Mouse (Mus musculus): Measurements from ENCODE around the gene Cmip. TPM values are rescaled to one million over a fixed set of nuclear protein-coding genes. Genes with fewer than 3 reads are reported as not detected.

Gene Cmip
- polyA plus RNA-seq, 1 experiment, result 112 TPM

DNA sequence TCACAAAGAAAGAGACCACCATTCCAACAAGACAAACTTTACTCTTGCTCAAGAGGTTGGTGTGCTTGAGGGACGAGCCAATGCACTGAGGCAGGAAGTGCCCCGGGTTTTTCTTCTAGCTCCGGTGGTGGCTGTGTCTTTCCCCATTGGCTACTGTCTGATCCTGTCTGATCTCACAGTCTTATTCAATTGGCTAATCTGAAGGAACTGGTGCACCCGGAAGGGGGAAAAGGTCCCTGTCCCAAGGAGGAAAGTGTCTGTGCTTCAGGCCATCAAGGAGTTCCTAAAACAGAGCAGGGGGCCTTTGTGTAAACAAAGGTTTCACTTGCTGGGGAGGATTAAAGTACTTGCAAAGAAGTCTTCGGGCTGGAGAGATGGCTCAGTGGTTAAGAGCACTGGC, 48.5 kb downstream of the Cmip start:
- TF ChIP-seq CTCF (conservative IDR thresholded peaks at IDR 0.05; ENCODE audit: insufficient read depth, insufficient read length, low read depth, low read length) (no peak), POLR2A (IDR thresholded peaks at IDR 0.05; ENCODE audit: low read depth, low read length) (no peak)
- Histone ChIP-seq H3K4me1 (ENCODE audit: control insufficient read depth, insufficient read depth, low read length) (peaks cover 64% of the 10 kb centered on the region), H3K4me3 (ENCODE audit: insufficient read depth, low read depth, low read length) (no peak overlapping the region), H3K36me3 (ENCODE audit: control insufficient read depth, insufficient read depth, low read length) (no peaks in the 10 kb centered on the region), H3K27ac (ENCODE audit: insufficient read depth, low read depth, low read length) (no peak overlapping the region), H3K27me3 (replicated peaks; ENCODE audit: control insufficient read depth, insufficient read depth, low read length) (no peaks in the 10 kb centered on the region)
- 41% methylated on average over 5 of the region's 5 CpGs for WGBS
- no peak for DNase-seq

DNA sequence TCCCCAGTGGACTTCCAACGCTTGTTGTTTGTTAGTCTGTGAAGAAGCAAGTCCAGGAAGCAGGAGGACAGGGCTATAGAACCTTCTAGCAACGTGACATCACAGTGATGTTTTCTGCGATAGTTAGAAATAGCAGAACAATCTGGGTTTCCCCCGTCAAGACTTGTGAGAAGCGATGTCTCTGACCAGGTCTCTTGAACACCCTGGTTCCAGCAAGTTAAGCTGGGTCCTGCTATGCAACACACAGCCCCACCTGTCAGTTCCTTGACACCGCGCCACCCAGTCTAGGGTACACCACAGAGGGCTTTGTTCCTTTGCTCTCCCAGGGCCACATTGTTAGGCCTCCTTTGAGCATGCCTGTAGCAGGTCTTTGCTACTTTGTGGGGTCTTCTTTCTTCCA, 49.9 kb downstream of the Cmip start:
- DNase-seq, result no peak
- peaks cover 64% of the 10 kb centered on the region for H3K4me1 ChIP-seq (ENCODE audit: control insufficient read depth, insufficient read depth, low read length)
- H3K4me3 ChIP-seq (ENCODE audit: insufficient read depth, low read depth, low read length), result no peak overlapping the region
- WGBS, result 76% methylated on average over 7 of the region's 7 CpGs
- TF ChIP-seq POLR2A (IDR thresholded peaks at IDR 0.05; ENCODE audit: low read depth, low read length) (no peak), CTCF (conservative IDR thresholded peaks at IDR 0.05; ENCODE audit: insufficient read depth, insufficient read length, low read depth, low read length) (no peak)
- no peaks in the 10 kb centered on the region for H3K36me3 ChIP-seq (ENCODE audit: control insufficient read depth, insufficient read depth, low read length)
- peak overlapping the region; percentile 13; the same call in 1 of the 2 replicates for H3K27ac ChIP-seq (ENCODE audit: insufficient read depth, low read depth, low read length)
- no peaks in the 10 kb centered on the region for H3K27me3 ChIP-seq (replicated peaks; ENCODE audit: control insufficient read depth, insufficient read depth, low read length)

DNA sequence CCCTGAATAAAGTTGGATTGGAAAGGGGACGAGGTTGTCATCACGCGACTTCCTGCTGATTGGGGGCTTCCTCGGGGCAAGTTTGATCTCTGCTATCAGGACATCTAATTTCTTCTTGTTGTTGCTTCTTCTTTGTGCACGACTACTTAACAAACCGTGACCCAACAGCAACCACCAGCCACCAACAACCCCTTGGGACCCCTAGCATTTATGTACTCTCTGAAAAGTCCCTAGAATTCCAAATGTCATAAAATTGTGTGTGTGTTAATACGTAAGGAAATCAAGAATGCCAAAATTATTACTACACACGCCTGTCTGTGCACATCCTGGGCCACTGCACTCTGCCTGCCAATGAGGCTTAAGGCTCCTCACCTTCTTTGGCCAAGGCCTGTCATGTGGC, 50.4 kb downstream of the Cmip start:
- H3K27me3 ChIP-seq (replicated peaks; ENCODE audit: control insufficient read depth, insufficient read depth, low read length), result no peaks in the 10 kb centered on the region
- DNase-seq, result no peak
- H3K4me3 ChIP-seq (ENCODE audit: insufficient read depth, low read depth, low read length), result no peak overlapping the region
- H3K27ac ChIP-seq (ENCODE audit: insufficient read depth, low read depth, low read length), result peak overlapping the region; percentile 13; the same call in 1 of the 2 replicates
- TF ChIP-seq CTCF (conservative IDR thresholded peaks at IDR 0.05; ENCODE audit: insufficient read depth, insufficient read length, low read depth, low read length), result no peak
- no peak for TF ChIP-seq POLR2A (IDR thresholded peaks at IDR 0.05; ENCODE audit: low read depth, low read length)
- H3K4me1 ChIP-seq (ENCODE audit: control insufficient read depth, insufficient read depth, low read length), result peaks cover 59% of the 10 kb centered on the region
- WGBS, result 68% methylated on average over 8 of the region's 8 CpGs
- H3K36me3 ChIP-seq (ENCODE audit: control insufficient read depth, insufficient read depth, low read length), result no peaks in the 10 kb centered on the region

DNA sequence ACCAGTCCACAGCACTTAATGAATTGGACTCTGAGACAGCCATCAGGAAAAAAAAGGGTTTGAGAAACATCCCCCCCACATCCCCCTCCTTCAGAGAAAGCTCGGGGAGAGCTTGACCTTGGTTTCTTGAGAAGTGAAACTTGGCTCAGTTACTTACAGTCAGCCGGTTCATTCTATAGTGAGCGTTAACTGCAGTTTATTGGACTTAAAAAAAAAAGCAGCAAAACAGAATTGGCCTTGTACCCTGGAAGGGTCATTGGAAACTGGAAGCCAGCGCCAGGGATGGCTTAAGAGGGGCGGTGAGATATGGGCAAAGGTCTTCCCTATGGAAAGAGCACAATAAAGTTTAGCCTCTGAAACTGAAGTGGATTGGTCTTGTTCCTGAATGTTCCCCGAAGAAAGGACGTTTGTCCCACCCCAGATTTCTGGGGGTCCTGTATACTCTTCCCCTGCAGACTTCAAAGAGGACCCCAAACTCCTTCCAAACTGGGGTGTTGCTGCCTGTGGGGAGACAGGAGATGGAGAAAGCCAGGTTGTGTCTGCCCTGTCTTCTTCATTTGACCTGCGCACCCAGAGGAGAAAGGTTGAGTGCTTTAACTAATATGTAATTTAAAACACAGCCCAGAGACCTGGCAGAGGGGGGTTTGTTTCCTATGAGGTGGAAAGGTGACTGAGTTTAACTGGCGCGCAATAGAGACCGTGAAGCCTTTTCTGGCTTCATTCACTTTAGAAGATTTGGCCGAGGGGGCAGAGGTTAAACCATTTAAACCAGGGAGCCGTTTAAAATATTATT, 51.6 kb downstream of the Cmip start:
- no peak overlapping the region for H3K4me3 ChIP-seq (ENCODE audit: insufficient read depth, low read depth, low read length)
- peak; percentile 95 for DNase-seq
- no peaks in the 10 kb centered on the region for H3K27me3 ChIP-seq (replicated peaks; ENCODE audit: control insufficient read depth, insufficient read depth, low read length)
- 25% methylated on average over 13 of the region's 13 CpGs for WGBS
- H3K27ac ChIP-seq (ENCODE audit: insufficient read depth, low read depth, low read length), result peak overlapping the region; percentile 91
- TF ChIP-seq CTCF (conservative IDR thresholded peaks at IDR 0.05; ENCODE audit: insufficient read depth, insufficient read length, low read depth, low read length) (no peak), POLR2A (IDR thresholded peaks at IDR 0.05; ENCODE audit: low read depth, low read length) (no peak)
- no peaks in the 10 kb centered on the region for H3K36me3 ChIP-seq (ENCODE audit: control insufficient read depth, insufficient read depth, low read length)
- H3K4me1 ChIP-seq (ENCODE audit: control insufficient read depth, insufficient read depth, low read length), result peaks cover 52% of the 10 kb centered on the region

DNA sequence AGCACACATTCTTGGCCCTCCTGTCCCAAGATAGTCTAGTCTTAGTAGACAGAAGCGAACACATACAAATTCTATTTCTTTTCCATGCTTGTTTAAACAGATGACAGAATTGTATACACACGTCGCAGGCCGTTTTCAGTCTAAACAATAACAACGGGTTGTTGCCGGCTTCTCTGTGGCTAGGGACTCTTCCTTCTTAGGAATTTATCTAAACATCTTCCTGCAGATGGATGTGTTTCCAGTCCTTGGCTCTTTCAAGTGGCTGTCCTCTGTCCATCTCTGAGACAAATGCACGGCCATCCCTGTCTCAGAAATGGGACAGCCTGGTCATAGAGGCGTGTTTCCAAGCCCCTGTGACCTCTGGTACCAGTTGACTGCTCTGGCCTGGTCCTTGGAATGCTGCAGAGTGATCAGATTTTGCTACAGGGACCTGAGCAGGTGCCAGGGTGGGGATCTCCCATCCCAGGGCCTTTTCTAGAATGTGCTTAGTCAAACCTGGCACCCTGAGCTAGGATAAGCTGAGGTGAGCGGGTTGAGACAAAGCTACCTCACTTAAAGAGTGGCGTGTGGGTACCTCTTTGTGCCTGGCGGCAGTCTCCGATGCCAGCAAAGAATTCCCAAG, 52.9 kb downstream of the Cmip start:
- H3K27me3 ChIP-seq (replicated peaks; ENCODE audit: control insufficient read depth, insufficient read depth, low read length), result no peaks in the 10 kb centered on the region
- DNase-seq, result peak; percentile 86
- peaks cover 46% of the 10 kb centered on the region for H3K4me1 ChIP-seq (ENCODE audit: control insufficient read depth, insufficient read depth, low read length)
- peak overlapping the region; percentile 73 for H3K27ac ChIP-seq (ENCODE audit: insufficient read depth, low read depth, low read length)
- WGBS, result 49% methylated on average over 12 of the region's 12 CpGs
- H3K4me3 ChIP-seq (ENCODE audit: insufficient read depth, low read depth, low read length), result no peak overlapping the region
- no peaks in the 10 kb centered on the region for H3K36me3 ChIP-seq (ENCODE audit: control insufficient read depth, insufficient read depth, low read length)
- no peak for TF ChIP-seq POLR2A (IDR thresholded peaks at IDR 0.05; ENCODE audit: low read depth, low read length)
- TF ChIP-seq CTCF (conservative IDR thresholded peaks at IDR 0.05; ENCODE audit: insufficient read depth, insufficient read length, low read depth, low read length), result no peak

DNA sequence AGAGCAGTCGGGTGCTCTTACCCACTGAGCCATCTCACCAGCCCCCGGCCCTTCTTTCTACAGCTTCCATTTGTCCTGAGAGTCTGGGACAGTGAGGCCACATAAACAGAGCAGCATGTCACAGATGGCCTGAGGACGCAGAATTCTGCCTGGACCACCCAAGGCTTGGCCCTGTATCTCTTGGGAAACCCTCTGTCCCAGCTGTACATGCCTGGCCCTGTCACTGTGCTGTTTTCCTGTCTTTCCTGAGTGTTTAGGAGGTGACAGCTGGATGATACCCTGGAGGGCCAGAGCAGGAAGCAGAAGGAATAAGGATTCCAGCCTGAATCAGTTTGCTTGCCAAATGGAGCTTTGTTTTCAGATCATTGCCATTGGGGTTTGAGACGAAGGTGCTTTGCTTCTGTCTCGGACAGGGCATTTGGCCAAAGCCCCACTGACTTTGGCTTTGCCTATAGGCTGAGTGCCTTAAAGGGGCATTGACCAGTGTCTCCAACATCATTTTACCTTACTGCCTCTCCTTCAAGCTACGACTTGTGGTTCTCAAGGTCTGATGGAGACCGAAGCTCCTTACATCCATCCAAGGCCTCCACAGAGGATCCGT, 54.2 kb downstream of the Cmip start:
- 55% methylated on average over 8 of the region's 8 CpGs for WGBS
- TF ChIP-seq POLR2A (IDR thresholded peaks at IDR 0.05; ENCODE audit: low read depth, low read length) (no peak), CTCF (conservative IDR thresholded peaks at IDR 0.05; ENCODE audit: insufficient read depth, insufficient read length, low read depth, low read length) (no peak)
- Histone ChIP-seq H3K27me3 (replicated peaks; ENCODE audit: control insufficient read depth, insufficient read depth, low read length) (no peaks in the 10 kb centered on the region), H3K36me3 (ENCODE audit: control insufficient read depth, insufficient read depth, low read length) (no peaks in the 10 kb centered on the region), H3K27ac (ENCODE audit: insufficient read depth, low read depth, low read length) (no peak overlapping the region), H3K4me1 (ENCODE audit: control insufficient read depth, insufficient read depth, low read length) (peaks cover 57% of the 10 kb centered on the region), H3K4me3 (ENCODE audit: insufficient read depth, low read depth, low read length) (no peak overlapping the region)
- DNase-seq, result no peak
